Mouse (Mus musculus) brain, embryonic 14.5 days (tissue): ENCODE measurements around the gene Tcea2.

ENCODE experiments used
- CTCF ChIP-seq: fragments of 200-500 bp; IDR thresholded peaks from 2 replicates; pipeline ENCODE4 v1.5.1; 2012; ENCODE audit warnings: inconsistent platforms, mild to moderate bottlenecking, moderate library complexity, borderline replicate concordance; ENCODE audit not compliant: insufficient read depth, insufficient read length; ENCODE audit errors: extremely low read depth
- POLR2A ChIP-seq: fragments of 200-500 bp; IDR thresholded peaks from 2 replicates; pipeline ENCODE4 v1.6.1; 2012; ENCODE audit warnings: mild to moderate bottlenecking, inconsistent platforms, borderline replicate concordance; ENCODE audit not compliant: poor library complexity, insufficient read depth, insufficient read length, severe bottlenecking; ENCODE audit errors: extremely low read depth

- TF ChIP-seq POLR2A (no peak), CTCF (no peak)
These were observed 1.9 kb downstream of the Tcea2 start for GRCm38 (mm10) chr2:181681978-181682377.
